Mouse (Mus musculus): ENCODE results near the gene Col15a1.
A peak's percentile ranks its signal among the peaks of the same experiment; 100 is the strongest.

Gene Col15a1

DNA sequence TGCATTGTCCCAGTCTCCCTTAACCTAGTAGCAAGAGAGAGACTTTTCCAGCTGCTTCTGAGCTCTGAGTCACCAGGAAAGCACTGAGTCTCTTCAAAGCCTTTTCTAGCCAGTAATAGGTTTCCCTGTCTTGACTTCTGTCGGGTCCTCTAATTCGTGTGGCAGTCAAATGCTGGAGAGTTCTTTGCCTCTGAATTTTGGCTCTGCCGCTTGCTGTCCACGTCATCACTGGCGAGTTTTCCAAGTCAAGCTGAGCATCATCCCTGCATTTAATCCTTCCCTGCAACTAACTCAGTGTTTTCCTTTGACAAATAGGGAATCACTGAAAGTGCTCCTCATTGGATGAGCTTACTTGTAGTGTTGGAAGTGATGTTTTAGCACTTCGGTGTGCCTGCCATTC, 108.5 kb downstream of the Col15a1 start:
- DNase-seq (ENCODE audit: low read depth, low spot score) = no peak
- Histone ChIP-seq H3K36me3 (ENCODE audit: control insufficient read depth, insufficient read depth, low read length, poor library complexity, severe bottlenecking) (no peaks in the 10 kb centered on the region), H3K27me3 (ENCODE audit: control insufficient read depth, insufficient read depth, low read length, poor library complexity, severe bottlenecking) (no peaks in the 10 kb centered on the region)

DNA sequence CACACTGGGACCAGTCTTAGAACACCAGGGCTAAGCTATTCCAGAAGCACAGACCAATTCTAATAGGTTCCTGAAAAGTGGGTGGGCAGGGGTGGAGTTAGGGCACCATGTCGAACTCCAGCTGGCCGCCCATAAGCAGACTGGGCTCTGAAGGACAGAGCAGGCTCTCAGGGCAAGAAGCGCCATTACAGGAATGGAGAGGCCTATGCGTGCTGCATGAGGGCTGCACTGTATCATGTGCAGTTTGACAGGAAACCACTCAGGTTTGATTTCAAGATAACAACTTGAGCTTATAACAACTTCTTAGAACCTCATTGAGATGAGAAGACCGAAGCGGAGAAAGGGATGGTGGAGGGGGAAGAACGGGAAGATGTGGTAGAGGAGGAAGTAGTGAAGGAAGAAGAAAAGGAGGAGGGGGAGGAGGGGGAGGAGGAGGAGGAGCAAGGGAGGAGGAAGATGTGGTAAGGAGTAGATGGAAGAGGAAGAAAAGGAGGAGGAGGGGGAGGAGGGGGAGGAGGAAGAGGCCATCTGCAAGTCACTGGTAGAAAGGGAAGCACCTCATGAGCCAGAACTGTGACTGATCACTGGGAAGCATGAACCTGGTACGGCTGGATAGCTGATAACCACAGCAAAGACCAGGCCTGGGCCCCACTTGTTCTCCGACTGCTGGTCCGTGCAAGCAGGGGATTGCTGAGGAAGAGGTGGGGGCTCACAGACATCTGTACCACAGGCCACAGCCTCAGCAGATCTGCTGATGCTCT, 111.8 kb downstream of the Col15a1 start:
- DNase-seq (ENCODE audit: low read depth, low spot score) = no peak
- H3K36me3 ChIP-seq (ENCODE audit: control insufficient read depth, insufficient read depth, low read length, poor library complexity, severe bottlenecking) = no peaks in the 10 kb centered on the region
- no peaks in the 10 kb centered on the region for H3K27me3 ChIP-seq (ENCODE audit: control insufficient read depth, insufficient read depth, low read length, poor library complexity, severe bottlenecking)

DNA sequence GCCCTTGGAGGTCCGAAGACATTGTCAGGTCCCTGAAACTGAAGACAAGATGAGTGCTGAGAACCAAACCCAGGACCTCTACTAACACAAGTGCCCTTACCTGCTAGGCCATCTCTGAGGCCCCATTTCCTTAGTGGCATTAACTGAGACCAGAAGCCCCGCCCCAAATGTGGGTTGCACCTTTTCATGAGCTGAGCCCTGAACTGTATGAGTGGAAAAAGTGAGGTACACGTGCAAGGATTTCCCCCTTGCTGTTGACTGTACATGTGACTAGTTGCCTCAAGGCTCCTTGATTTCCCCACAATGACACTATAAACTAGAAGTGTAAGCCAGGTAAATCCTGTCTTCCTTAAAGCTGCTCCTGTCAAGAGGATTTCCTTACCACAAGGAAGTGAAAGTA, 114.4 kb downstream of the Col15a1 start:
- peak; percentile 77 for DNase-seq (ENCODE audit: low read depth, low spot score)
- H3K27me3 ChIP-seq (ENCODE audit: control insufficient read depth, insufficient read depth, low read length, poor library complexity, severe bottlenecking) = no peaks in the 10 kb centered on the region
- no peaks in the 10 kb centered on the region for H3K36me3 ChIP-seq (ENCODE audit: control insufficient read depth, insufficient read depth, low read length, poor library complexity, severe bottlenecking)

DNA sequence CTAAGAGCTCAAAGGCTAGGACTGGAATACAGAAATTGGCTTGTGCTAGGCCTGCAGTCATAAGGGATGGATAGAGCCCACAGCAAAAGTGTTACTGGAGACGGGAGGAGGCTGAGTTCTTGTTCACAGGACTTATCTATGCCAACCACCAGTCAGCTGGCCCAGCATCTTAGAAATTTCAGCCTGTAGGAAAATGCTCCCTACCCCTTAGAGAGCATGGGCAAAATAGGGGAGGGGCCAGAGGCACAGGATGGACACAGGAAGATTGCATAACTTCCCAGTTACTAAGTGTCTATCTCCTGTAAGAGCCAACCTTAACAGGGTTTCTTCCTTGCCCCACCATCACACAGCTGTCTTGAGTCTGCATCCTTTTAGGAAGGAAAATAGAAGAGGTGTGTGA, 116.2 kb downstream of the Col15a1 start:
- DNase-seq (ENCODE audit: low read depth, low spot score) = no peak
- Histone ChIP-seq H3K36me3 (ENCODE audit: control insufficient read depth, insufficient read depth, low read length, poor library complexity, severe bottlenecking) (no peaks in the 10 kb centered on the region), H3K27me3 (ENCODE audit: control insufficient read depth, insufficient read depth, low read length, poor library complexity, severe bottlenecking) (no peaks in the 10 kb centered on the region)

DNA sequence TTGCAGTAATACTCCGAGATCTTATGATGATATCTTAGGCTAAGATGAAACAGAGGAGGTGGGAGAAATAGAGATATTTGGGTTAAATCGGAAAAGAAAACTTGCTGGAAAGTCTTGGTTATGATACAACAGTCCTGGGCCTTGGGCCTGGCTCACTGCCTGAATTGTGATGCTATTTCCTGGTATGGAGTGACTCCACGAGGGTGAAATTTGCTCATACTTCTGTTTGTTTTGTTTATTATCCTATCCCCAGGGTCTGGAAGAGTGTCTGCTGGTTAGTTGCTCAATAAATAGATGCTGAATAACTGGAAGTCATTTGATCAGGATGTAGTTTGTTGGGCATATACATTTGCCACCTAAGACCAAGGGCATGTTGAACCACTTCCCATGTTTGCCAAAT, 119.8 kb downstream of the Col15a1 start:
- H3K27me3 ChIP-seq (ENCODE audit: control insufficient read depth, insufficient read depth, low read length, poor library complexity, severe bottlenecking) = no peaks in the 10 kb centered on the region
- no peak for DNase-seq (ENCODE audit: low read depth, low spot score)

DNA sequence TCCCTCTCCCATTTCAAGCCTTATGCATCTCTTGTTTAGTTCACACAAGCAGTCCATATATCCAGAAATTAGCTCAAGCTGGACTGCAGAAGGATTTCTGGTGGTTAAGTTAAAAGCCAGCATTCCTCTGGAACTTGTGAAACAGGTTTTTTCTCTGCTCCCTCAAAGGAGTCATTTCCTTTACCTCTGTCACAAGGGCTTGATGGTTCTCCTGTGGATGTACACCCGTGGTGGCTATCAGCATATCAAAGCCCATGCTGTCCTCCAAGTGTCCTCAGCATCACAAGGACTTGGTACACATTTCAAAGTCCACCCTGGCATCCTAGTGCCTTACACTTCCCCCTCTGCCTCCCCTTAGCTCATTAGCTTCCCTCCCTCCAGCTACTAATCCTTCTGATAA, 121.3 kb downstream of the Col15a1 start:
- H3K27me3 ChIP-seq (ENCODE audit: control insufficient read depth, insufficient read depth, low read length, poor library complexity, severe bottlenecking) = no peaks in the 10 kb centered on the region
- no peak for DNase-seq (ENCODE audit: low read depth, low spot score)
- no peaks in the 10 kb centered on the region for H3K36me3 ChIP-seq (ENCODE audit: control insufficient read depth, insufficient read depth, low read length, poor library complexity, severe bottlenecking)

More for the DNA sequence above, 119.8 kb downstream of the Col15a1 start:
- no peaks in the 10 kb centered on the region for H3K36me3 ChIP-seq (ENCODE audit: control insufficient read depth, insufficient read depth, low read length, poor library complexity, severe bottlenecking)

DNA sequence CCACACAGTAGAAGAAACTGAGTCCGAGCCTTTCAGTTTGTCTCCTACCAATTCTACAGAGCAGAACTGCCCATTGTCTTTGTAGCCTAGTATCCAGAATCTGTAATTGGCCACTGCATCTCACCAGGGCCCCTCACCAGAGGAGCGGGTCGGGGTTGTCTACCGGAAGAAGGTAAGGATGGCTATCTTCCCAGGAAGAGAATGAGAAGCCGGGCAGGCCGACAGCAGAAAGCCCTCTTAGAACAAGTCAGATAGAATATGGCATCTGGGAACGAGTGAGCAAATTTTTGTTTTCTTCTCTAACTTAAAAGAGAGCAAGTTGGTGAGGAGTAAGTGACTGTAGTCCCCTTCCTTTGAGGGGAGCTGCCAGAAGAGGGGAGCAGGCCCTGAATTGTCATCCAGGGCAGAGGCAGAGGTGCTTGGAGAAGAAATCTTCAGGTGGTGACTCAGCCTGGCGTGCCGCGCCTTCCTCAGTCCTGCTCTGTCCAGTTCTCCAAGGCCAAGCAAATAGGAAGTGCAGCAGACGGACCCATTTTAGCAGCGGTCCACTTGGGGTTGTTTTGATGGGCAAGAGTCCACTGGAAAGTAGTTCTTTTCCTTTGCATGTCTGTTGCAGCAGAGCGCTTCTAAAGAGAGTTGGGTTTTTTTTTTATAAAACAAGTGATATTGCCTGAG, 122.6 kb downstream of the Col15a1 start:
- no peak for DNase-seq (ENCODE audit: low read depth, low spot score)
- Histone ChIP-seq H3K36me3 (ENCODE audit: control insufficient read depth, insufficient read depth, low read length, poor library complexity, severe bottlenecking) (no peaks in the 10 kb centered on the region), H3K27me3 (ENCODE audit: control insufficient read depth, insufficient read depth, low read length, poor library complexity, severe bottlenecking) (no peaks in the 10 kb centered on the region; the same call in 1 of the 2 replicates)

DNA sequence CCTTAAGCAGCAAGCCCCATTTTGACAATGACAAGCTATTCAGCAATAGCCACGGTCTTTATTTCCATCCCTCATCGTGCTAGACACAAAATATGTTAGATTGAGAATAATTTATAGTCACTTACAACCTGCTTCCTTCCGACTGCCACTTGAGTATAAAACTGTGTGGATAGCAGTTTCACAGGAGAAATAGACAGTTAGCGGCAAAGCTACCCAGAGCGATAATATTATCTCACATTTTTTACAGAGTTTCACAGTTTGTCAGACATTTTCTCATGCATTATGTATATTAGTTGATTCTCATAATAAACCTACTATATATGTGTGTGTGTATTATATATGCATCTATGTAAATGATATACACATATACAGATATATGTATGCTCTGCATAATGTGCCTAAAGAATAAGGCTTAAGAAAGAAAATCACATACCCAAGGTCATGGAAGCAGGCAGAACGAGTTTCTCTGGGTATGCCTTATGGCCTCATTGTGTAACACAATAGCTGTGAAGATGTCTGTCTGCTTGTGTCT, 124.9 kb downstream of the Col15a1 start:
- H3K27me3 ChIP-seq (ENCODE audit: control insufficient read depth, insufficient read depth, low read length, poor library complexity, severe bottlenecking) = no peaks in the 10 kb centered on the region; the same call in 1 of the 2 replicates
- no peak for DNase-seq (ENCODE audit: low read depth, low spot score)
- no peaks in the 10 kb centered on the region for H3K36me3 ChIP-seq (ENCODE audit: control insufficient read depth, insufficient read depth, low read length, poor library complexity, severe bottlenecking)

DNA sequence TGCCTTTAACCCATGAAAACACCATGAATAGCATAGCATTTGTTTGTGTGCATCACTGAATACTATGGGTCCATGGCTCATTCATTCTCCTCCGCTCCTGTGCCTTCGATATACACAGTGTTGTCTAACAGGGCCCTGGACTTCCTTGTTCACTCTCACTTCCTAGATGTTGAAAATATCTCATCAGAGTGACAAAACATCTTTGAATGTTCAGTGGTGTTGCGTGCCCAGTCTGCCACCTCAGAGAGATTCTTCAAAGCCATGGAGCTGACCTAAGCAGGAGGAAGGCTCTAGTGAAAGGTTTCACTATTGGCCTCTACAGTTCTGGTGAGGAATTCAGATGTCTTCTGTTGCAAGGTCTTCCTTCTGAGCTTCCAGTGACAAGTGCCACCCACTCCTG, 125.6 kb downstream of the Col15a1 start:
- H3K36me3 ChIP-seq (ENCODE audit: control insufficient read depth, insufficient read depth, low read length, poor library complexity, severe bottlenecking) = no peaks in the 10 kb centered on the region
- DNase-seq (ENCODE audit: low read depth, low spot score) = no peak
- H3K27me3 ChIP-seq (ENCODE audit: control insufficient read depth, insufficient read depth, low read length, poor library complexity, severe bottlenecking) = no peaks in the 10 kb centered on the region; the same call in 1 of the 2 replicates

DNA sequence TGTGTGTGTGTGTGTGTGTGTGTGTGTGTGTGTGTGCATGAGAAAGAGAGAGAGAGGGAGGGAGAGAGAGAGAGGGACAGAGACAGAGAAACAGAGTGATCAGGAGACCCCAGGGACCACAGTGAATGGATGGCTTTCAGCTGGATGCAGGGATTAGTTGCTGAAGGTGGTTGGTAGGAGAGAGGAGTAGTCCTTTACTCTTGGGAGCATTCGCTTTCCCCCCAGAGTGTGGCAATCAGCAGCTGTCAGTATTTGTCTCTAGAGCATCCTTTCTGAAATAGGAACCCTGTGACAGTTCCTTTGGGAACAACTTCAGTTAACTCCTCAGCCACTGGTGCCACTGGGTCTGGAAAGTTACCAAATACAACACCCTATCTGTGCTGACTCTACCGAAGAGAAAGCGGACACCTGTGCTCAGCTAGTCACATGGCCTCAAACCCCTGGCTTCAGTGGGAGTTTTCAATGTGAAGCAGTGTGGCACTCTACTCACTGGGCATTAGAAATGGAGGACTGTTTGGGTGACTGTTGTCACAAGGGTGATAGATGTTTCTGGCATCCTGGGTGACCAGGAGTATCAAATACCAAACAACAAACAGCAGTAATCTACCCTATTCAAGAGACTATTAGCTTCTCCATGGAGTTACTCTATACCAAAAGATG, 129.1 kb downstream of the Col15a1 start:
- no peak for DNase-seq (ENCODE audit: low read depth, low spot score)
- Histone ChIP-seq H3K36me3 (ENCODE audit: control insufficient read depth, insufficient read depth, low read length, poor library complexity, severe bottlenecking) (no peaks in the 10 kb centered on the region), H3K27me3 (ENCODE audit: control insufficient read depth, insufficient read depth, low read length, poor library complexity, severe bottlenecking) (no peaks in the 10 kb centered on the region; the same call in 1 of the 2 replicates)

DNA sequence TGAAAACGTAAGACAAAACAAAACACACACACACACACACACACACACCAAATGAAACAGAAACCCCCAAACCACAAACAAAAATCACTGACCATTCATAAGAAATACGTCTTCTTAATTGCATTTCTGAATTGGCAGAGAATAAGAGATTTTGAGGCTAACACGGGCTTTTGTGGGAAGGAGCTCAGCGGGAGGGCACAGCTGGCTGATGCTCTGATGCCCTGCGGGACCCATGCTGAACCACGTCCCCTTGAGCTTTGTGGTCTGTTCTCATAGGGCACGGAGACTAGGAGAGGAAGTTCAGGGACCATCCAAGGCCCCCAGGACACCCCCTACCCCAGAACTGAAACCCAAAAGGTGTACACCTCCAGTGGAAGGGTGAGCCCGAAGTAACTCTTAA, 134.7 kb downstream of the Col15a1 start:
- no peaks in the 10 kb centered on the region for H3K36me3 ChIP-seq (ENCODE audit: control insufficient read depth, insufficient read depth, low read length, poor library complexity, severe bottlenecking)
- H3K27me3 ChIP-seq (ENCODE audit: control insufficient read depth, insufficient read depth, low read length, poor library complexity, severe bottlenecking) = no peaks in the 10 kb centered on the region
- DNase-seq (ENCODE audit: low read depth, low spot score) = peak; percentile 20

DNA sequence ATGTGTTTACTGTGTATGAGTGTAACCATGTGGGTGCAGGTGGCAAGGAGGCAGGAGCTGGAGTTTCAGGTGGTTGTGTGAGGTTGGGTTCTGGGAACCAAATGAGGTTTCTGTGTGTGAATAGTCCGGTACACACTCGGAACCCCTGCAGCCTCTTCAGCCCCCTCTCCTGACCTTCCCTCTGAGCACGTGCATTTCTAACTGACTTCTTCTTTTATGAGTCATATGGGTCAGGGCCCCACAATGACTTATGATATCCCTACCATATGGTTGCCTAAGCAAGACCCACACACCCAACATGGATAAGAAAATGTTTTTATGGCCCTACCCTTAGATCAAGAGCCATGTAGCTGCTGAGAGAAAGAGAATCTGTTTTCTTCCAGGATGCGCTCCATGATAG, 139.1 kb downstream of the Col15a1 start:
- no peaks in the 10 kb centered on the region for H3K27me3 ChIP-seq (ENCODE audit: control insufficient read depth, insufficient read depth, low read length, poor library complexity, severe bottlenecking)
- no peak for DNase-seq (ENCODE audit: low read depth, low spot score)
- H3K36me3 ChIP-seq (ENCODE audit: control insufficient read depth, insufficient read depth, low read length, poor library complexity, severe bottlenecking) = no peaks in the 10 kb centered on the region

DNA sequence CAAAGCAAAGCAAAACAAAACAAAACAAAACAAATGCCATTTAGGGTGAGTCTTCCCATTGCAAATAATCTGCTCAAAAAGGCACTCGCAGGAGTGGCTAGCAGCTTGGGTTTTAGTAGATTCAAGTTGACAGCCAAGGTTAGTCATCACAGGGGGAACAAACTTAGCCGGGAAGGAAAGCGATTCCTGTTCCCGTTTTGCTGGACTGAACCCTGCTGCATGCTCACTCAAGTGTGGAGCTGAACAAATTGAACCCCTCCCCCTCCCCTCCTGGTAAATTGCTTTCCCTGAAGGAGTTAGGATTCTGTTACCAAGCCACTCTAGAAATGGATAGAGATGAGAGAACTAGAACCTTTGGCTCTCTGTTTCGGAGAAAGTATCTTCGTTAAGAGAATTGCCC, 141.8 kb downstream of the Col15a1 start:
- no peak for DNase-seq (ENCODE audit: low read depth, low spot score)
- Histone ChIP-seq H3K36me3 (ENCODE audit: control insufficient read depth, insufficient read depth, low read length, poor library complexity, severe bottlenecking) (no peaks in the 10 kb centered on the region), H3K27me3 (ENCODE audit: control insufficient read depth, insufficient read depth, low read length, poor library complexity, severe bottlenecking) (no peaks in the 10 kb centered on the region)

DNA sequence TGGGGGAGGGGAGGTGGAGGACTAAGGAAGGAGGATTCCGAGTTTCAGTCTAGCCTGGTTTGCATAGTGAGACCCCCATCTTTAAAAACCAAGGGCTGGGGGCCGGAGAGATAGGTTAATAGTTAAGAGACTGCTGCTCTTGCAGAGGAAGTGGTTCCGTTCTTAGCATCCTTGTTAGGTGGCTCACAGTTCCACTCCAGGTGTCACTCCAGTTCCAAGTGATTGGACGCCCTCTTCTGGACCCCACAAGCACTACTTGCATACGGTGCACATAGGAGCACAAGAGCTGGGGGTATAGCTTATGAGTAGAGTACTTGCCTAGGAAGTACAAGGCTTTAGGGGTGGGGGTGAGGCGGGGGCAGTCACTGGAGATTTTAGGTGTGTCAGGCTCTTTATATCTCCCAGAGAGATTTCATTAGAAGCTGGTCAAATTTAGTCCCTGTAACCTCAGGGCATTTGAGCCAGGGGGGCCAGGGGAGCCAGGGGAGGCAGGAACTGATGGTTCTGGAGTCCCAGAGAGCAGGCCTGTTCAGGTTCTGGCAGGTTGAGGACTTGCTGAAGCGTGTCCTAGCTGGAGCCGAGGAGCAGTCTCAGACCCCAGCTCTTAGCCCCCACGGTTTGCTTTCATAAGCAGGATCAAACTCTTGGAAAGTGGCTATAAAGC, 143.6 kb downstream of the Col15a1 start:
- Histone ChIP-seq H3K36me3 (ENCODE audit: control insufficient read depth, insufficient read depth, low read length, poor library complexity, severe bottlenecking) (no peaks in the 10 kb centered on the region), H3K27me3 (ENCODE audit: control insufficient read depth, insufficient read depth, low read length, poor library complexity, severe bottlenecking) (no peaks in the 10 kb centered on the region)
- peak; percentile 85 for DNase-seq (ENCODE audit: low read depth, low spot score)
